Mouse (Mus musculus): ENCODE measurements around the gene Itgal.

Itgal gene

DNA sequence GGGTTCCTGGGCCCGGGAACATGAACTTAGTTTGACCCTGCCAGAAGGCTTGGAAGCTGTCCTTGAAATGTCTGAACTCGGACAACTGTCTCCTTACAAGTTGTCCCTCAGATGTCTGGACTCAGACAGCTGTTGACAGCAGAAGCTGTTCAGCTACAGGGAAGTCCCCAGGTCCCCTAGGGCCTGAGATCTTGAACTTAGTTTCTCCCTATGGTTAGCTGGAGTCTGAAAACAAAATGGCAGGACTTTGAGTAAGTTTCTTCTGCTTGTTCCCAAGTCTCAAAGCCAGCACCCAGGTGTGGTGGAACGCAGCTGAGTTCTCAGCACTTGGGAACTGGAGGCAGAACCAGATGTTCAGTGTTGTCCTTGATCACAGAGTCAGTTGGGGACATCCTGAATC, 16.0 kb upstream of the Itgal start:
- DNase-seq: no peak

DNA sequence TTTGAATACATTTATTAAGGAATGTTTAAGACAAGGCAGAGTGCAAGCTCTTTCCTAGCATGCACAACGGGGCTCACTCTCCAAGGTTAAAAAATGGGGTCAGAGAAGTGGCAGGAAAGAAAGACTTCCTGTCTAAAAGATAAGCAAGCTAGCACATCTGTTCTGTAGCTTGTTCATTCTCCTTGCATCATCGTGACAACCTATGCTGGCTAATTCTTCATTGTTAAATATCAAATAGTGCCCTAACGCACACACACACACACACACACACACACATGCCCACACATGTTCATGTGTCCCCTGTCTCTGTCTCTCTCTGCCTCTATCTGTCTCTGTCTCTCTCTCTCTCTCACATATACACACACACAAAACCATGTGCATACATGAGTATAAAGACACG, 14.9 kb upstream of the Itgal start:
- no peak for DNase-seq

DNA sequence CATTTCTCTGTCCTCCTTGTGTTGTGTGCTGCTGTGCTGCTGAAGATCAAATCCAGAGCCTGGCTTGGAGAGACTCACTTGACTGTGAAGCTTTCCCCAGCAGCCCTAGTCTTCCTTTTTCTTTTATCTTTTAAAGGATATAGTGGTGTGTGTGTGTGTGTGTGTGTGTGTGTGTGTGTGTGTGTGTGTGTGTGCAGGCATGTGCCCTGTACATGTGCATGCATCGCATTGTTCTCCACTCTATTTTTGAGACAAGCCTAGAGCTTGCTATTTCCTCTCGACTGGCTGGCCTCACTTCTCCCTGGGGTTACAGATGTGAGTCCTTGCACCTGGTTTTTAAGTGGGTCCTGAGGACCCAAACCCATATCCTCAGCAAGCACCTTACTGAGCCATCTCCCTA, 13.9 kb upstream of the Itgal start:
- no peak for DNase-seq

DNA sequence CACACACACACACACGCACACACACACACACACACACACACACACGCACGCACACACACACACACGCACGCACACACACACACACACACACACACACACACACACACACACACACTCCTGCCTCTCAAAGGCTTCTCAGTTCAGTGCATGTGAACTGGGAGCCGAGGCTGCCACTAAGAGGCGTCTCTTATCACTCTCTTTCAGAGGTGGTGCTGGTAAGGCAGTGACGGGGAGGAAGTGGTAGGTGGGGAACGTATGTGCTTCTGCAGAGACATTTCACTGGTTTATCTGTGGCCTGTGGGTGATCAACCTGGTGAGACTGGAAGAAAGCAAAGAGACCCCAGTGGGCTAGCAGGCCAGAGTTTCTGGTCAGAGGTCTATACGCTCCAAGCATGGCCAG, 10.9 kb upstream of the Itgal start:
- no peak for DNase-seq

DNA sequence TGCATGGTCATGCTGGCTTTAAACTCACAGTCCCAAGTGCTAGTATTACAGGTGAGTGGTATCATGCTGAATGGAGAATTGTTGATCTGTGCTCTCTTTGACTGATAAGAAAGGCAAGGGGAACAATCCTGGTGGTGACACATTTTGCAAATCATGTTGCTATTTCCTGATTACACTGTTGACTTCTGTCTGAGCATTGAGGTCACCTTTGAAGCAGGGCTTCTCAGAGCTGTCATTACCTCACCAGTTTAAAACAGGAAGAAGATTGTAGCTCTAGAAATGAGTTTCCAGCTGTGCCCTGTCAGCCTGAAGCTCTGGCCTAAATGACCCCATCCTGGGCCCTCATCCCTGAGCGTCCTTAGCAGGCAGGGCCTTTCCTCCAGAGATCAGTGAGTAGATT, 8.1 kb upstream of the Itgal start:
- no peak for DNase-seq

DNA sequence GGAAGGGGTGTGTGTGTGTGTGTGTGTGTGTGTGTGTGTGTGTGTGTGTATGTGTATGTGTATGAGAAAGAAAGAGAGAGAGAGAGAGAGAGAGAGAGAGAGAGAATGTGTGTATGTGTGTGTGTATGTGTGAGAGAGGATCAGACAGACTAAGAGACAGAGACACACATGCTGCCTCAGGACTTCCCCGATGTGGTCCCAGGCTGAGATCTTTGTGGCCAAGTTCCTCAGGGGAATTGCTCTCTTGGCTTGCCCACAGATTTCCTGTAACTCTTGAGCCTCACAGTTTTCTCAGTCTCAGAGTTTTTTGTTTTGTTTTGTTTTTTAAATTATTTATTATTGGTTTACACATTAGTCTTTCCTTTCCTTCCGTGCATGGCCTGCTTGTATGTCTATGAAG, 6.8 kb upstream of the Itgal start:
- no peak for DNase-seq

DNA sequence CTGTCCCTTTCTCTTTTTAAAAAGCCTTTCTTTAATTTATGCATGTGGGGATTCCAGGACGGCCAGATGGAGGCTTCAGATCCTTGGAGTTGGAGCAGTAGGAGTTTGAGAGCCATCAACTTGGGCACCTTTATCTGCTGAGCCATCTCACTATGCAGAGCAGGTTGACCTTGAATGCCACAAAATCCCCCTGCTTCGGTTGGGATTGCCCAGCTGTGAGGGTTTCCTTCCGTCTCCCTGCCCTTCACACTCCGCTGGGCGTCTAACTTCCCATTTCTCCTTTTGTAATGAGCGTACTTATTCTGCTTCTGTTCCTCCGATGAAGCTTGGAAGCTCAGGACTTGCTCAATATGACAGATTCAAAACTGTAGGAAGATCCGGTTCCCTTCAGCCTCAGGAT, 5.9 kb upstream of the Itgal start:
- no peak for DNase-seq

DNA sequence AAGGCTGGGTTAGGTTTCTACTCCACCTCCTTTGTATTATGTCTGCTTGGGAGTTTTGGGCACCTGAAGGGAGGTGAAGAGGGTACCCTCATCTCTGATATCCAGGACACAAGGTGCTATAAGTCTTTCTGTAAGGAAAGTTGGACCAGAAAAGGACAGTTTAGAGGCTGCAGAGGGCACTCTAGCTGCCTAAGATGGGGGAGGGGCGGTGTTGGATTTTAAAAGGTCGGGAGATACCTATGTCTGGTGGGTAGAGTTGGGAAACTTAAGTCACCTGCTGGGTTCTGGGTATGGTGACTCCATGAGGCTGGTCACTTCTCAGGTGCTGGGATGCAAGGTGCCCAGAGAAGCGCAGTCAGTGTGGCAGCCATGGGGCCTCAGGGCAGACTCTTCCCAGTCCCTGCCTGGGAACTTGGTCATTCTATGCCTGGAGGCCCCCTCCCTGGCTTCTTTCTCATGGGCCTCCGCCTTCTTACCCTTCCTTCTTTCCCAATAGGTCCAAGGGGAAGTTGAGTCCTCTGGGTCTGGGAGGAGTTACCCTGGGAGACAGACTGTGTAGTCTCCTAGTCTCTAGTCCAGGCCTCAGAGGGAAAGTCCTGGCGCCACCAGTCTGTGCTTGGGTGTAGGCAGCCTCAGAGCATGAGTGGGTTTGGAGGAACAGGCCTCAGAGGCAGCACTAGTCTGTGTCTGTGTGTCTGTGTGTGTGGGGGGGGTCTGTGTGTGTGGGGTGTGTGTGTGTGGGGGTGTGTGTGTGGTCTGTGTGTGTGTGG, 911 bp downstream of the Itgal start:
- no peak for DNase-seq

DNA sequence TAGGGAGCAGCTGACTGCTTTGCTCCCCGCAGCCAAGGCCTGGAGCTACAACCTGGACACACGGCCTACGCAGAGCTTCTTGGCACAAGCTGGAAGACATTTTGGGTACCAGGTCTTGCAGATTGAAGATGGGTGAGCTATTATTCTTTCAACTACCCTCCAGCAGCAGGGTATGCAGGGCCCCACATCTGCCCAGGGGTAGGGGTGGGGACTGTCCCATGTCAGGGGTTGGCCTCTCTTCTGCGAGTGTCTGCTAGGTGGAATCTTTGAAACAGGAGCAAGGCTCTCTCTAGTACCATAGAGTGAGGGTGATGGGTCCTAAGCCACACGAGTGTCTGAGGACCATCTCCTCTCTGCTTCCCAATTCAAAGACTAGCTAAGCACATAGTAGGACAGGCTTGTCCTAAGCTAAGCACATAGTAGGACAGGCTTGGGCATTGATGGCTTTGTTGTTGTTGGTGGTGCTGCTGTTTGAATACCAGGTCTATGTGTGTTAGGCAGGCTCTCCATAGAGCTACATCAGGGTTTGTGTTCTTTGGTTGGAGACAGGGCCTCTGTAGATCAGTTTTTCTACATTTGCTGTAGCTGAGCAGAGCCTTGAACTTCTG, 1.6 kb downstream of the Itgal start:
- no peak for DNase-seq

DNA sequence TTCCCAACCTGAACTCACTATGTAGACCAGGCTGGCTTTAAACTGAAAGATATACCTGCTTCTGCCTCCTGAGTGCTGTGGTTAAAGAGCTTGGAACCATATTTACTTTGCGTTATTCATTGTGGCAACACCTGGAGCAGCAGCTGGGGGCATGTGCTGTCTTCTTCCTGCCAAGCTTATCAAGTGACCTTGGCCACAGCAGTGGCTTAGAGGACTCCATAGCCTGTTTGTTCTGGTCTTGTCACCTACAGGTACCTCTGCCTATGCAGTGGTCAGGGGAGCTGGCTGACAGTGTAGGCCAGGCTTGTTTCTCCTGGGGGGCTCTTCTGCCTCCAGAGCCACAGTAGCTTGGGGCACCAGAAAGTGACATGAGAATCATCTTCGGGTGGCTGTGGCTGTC, 12.4 kb downstream of the Itgal start:
- DNase-seq: no peak

DNA sequence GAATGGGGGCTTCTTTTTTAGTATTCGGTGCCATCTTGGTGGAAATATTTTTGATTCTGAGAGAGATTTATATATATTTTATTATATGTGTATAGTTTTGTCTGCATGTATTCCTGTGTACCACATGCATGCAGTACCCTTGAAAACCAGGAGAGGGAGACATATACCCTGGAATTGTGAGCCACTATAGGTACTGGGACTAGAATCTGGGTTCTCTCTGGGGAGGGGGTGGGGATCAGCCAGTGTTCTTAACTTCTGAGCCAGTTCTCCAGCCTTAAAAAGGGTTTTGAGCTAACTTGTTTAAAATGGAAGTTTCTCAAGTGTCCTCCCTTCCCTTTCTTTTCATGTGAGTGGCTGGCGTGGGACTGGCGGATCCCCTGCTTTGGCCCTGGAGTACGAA, 12.8 kb downstream of the Itgal start:
- peak; percentile 76 for DNase-seq

DNA sequence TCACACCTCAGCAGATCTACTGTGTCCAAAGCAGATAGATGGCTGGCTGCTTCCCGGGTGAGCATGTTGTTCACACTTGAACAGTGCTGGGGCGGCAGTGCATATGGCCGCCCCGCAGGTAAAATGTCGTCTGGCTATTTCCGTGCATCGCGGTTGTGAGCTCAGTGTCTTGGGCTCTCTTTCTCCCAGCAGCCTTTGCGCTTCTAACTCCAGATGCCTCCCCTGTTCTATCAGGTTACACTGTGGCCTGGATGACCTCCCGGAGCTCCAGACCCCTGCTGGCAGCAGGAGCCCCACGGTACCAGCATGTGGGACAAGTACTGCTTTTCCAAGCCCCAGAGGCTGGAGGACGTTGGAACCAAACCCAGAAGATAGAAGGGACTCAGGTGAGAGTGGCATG, 13.9 kb downstream of the Itgal start:
- no peak for DNase-seq

DNA sequence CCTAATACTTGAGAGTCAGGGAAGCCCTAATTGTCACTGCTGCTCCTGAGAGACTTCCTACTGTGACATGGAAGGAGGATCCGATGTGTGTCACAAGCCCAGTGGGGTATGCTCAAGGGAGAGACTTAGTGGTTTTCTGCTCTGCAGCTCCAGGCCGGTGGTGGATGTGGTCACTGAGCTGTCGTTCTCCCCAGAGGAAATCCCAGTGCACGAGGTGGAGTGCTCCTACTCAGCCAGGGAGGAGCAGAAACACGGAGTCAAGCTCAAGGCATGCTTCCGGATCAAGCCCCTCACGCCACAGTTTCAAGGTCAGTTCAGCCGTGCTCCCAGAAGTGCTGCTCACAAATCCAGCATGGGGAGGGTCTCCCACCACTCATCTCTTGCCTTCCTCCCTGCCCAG, 17.9 kb downstream of the Itgal start:
- DNase-seq: no peak

DNA sequence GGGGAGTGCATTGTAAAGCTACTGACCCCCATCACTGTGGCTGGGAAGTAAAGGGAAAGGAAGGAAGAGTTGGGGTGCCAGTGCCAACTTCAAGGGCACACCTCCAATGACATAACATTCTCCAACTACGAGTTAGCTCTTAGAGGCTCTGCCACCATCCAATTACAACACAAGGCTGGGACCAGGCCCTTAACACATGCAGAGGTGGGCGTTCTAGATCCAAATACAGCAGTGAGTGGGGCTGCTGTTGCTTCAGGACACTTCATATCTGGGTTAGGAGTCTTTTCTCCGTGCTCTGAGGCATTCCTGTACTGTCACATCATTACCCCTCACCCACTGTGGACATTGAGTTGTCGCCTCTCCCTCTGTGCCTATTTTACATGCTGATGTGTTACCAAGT, 25.0 kb downstream of the Itgal start:
- no peak for DNase-seq

DNA sequence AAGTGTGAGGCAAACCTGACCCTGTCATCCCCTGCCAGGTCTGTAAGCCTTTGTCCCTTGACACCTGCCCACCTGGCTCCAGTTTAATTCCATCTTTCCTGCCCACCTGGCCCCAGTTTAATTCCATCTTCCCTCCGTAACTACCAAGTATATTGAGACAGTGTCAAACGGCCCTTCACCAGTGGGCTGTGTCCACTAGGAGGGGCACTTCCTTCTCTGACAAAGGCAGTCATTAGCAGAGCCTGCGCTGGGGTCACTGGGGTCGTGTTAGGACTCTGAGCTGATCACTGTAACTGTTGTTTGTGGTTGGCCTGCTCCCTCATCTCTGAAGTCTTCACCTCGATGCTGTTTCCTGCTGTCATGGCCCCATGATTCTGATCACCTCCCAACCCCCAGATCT, 26.0 kb downstream of the Itgal start:
- DNase-seq: no peak

DNA sequence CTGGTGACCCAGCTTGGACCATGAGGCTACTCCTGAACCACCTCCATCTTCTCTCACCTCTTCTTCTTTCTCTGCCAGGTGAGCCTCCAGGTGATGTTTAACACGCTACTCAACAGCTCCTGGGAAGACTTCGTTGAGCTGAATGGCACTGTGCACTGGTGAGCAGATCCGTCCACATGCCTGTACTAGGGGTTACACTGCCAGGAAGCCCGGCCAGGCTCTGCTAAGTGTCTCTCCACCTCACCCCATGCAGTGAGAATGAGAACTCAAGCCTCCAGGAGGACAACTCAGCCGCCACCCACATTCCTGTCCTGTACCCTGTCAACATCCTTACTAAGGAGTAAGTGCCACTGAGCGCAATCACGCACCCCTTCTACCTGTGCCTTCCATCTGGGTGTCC, 28.9 kb downstream of the Itgal start:
- no peak for DNase-seq

DNA sequence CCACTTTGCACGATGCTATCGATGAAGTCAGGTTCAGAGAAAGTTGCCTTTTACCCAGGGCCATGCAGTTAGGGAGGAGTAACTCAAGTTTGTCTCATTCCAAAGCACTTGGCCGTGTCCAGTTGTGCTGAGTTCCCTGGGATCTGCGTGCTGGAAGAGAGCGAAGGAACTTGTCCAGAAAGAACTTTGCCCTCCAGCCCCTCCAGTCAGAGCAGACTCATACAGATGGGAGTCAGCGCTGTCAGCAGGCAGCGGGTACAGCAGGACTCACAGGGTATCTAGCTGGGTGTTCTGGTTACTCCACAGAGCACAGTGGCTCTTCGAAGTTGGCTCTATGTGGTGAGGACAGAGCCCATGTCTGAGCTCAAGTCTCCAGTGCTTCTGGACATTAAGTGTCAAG, 29.5 kb downstream of the Itgal start:
- no peak for DNase-seq

DNA sequence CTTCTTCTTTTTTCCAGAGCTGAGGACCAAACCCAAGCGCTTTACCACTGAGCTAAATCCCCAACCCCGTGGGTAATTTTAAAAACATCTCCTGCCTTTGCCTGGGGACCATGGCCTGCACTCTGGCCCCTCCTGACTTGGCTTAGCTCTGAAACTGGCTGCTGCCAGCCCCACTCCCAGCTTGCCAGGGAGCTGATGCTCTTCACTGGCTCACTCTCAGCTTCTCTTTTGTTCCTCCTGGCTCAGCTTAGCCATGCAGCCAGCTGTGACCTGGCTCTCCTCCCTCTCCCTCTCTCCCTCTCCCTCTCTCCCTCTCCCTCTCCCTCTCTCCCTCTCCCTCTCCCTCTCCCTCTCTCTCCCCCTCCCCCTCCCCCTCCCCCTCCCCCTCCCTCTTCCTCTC, 30.6 kb downstream of the Itgal start:
- DNase-seq: no peak

DNA sequence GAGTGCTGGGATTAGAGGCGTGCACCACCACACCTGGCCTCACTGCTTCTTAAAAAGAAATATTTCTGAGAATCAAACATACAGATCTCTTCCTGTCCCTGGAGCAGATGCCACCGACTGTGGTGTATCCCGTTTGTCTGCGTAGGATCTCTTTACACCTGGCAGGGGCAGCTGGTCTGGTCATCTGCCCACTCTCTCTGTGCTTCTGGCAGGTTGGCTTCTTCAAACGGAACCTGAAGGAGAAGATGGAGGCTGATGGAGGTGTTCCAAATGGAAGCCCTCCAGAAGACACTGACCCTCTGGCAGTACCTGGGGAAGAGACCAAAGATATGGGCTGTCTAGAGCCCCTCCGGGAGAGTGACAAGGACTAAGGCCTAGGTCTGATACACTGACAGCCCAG, 37.2 kb downstream of the Itgal start:
- DNase-seq: no peak

DNA sequence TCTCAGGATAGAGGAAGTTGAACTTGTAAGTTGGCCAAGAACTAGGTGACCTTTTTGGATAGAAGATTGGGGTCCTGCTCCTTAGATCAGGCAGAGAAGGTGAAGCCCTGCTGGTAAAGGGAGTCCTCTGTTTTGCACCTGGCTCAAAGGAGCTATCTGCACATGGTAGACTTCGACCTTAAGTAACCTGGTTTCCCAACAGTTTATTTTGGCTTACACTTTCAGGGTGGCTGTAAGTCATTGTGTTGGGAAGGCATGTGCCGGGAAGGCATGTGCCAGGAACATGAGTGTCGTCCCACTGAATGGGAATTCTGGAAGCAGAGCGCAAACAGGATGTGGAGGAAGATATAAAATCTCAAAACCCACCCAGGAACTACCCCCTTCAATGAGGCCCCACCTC, 39.5 kb downstream of the Itgal start:
- DNase-seq: no peak

DNA sequence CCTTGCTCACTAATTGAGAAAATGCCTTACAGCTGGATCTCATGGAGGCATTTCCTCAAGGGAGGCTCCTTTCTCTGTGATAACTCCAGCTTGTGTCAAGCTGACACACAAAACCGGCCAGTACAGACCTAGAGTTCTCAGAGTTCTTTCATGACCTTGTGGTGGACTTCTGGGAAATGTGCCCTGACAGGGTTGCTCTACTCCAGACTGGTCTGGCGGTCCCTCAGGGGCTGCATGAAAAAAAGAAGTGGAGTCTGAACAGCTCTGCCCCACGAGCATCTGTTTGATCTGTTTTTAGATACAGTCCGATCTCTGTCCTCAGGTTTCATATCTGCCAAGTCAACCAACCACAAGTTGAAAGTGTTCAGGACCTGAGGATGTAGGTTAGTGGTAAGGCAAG, 41.6 kb downstream of the Itgal start:
- no peak for DNase-seq

DNA sequence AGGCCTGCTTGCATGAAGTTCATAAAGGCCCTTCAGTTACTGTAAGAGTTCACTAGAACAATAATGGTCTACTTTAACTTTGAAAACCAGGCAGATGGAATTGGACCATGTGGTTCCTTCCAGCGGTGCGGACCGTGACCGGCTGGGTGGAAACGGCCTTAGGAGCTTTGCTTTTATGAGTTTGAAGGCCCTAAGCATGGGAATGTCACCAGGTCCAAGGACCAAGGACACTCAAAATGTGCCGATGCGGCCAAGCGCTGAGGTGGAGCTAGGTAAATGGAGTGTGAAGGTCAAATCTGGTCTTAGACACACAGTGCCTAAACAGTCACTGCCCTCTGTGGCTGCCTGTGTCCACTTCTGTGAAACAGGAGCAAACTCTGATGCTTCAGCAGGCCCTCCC, 45.3 kb downstream of the Itgal start:
- DNase-seq: peak; percentile 8

DNA sequence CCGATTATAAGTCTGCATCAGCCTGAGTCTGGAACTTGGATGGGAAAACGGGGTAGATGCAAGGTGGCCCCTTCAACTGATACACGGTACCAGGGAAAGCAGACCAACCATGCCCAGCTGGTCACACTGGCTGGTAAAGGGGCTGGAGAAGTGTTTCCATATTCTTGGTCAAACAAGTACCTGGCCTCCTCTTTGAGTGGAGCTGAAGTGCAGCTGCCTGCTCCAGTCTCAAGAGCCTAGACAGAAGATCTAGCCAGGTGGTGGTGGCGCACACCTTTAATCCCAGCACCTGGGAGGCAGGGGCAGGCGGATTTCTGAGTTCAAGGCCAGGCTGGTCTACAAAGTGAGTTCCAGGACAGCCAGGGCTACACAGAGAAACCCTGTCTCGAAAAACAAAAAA, 45.8 kb downstream of the Itgal start:
- DNase-seq: peak; percentile 11

DNA sequence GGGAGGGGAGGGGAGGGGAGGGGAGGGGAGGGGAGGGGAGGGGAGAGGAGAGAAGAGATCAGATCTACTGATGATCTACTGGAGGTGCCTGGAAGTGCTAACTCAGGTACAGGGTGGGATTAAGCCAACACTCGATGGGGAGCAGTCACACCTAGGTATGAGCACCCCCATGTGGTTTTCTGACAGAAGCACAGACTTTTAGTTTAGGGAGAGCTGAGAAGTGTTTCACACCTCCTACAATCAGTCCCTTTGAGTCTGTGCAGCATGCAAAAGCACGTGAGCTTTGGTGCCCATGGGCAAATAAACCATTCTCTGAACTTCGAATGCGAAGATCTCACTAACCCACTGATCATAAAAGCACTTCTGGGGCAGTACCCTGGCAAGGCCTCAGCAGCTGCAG, 46.3 kb downstream of the Itgal start:
- peak; percentile 28 for DNase-seq

DNA sequence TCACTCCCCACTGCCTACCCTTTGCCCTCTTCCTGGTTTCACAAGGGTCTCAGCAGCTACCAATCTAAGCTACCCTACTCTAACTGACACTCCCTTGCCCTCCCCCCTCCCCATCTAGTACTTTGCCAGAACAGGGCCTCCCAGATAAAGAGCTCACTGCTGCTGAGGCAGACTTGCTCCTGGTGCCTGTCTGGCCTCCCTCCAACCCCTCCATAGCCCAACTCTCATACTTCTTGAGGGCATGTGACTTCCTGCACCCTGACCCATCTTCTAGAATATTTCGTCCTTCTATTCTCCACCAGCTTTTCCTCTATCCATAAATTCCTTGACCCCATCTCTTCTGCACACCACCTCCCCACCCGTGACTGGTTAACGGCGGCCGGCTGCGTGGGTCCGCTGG, 46.8 kb downstream of the Itgal start:
- no peak for DNase-seq
